Mouse (Mus musculus) hindbrain, embryonic 15.5 days (tissue): Measurements from ENCODE around the gene Zc3hav1. TPM values are rescaled to one million over a fixed set of nuclear protein-coding genes. Genes with fewer than 3 reads are reported as not detected.
"Not testable (repeated sequence)": the region's sequence is repeated elsewhere in the genome, so short reads cannot be mapped to it uniquely, and the experiment has no call there.

ENCODE experiments used
- ATAC-seq: fragments of 200-750 bp; cut with Nextera tagmentation; 2 replicates; pipeline ENCODE4 v1.8.0; 2017; ENCODE audit warnings: low read depth, moderate number of reproducible peaks, moderate TSS enrichment; ENCODE audit not compliant: low FRiP score
- H3K27ac ChIP-seq: fragments of 300-500 bp; sonication (generic); replicated peaks from 2 replicates; pipeline ENCODE4 v1.5.1; 2015; ENCODE audit warnings: mild to moderate bottlenecking, inconsistent platforms
- H3K27me3 ChIP-seq: fragments of 300-500 bp; sonication (generic); 2 replicates; pipeline ENCODE4 v1.6.1; 2015; ENCODE audit warnings: control low read depth, inconsistent platforms
- H3K36me3 ChIP-seq: fragments of 300-500 bp; sonication (generic); 2 replicates; pipeline ENCODE4 v1.6.1; 2015; ENCODE audit warnings: control low read depth, inconsistent platforms
- H3K4me1 ChIP-seq: fragments of 300-500 bp; sonication (generic); replicated peaks from 2 replicates; pipeline ENCODE4 v1.6.1; 2015; ENCODE audit warnings: control low read depth, inconsistent platforms
- H3K4me2 ChIP-seq: fragments of 300-500 bp; sonication (generic); 2 replicates; pipeline ENCODE4 v1.6.1; 2015; ENCODE audit warnings: moderate library complexity, mild to moderate bottlenecking, inconsistent platforms
- H3K4me3 ChIP-seq: fragments of 300-500 bp; sonication (generic); 2 replicates; pipeline ENCODE4 v1.5.1; 2015; ENCODE audit warnings: mild to moderate bottlenecking, inconsistent platforms
- H3K9ac ChIP-seq: fragments of 300-500 bp; sonication (generic); 2 replicates; pipeline ENCODE4 v1.6.1; 2015; ENCODE audit warnings: inconsistent platforms
- H3K9me3 ChIP-seq: fragments of 300-500 bp; sonication (generic); 2 replicates; pipeline ENCODE4 v1.6.1; 2016; ENCODE audit warnings: control low read depth, inconsistent platforms
- WGBS: fragments of 180-500 bp; shearing (Covaris S2); methylation state at CpG from one replicate; pipeline ENCODE4 v1.1.7; 2015; 5-methylcytosine and 5-hydroxymethylcytosine counted together
- polyA plus RNA-seq: library from polyadenylated mRNA; unstranded; fragments of >200 nt; fragmentation: Nextera tagmentation; extraction: Ambion mirVana; gene quantifications from 2 replicates; pipeline ENCODE4 v1.2.1, GENCODE M21; 2015

Zc3hav1 gene
- polyA plus RNA-seq, 1 experiment from 2014 or later, result 1.3 TPM

GRCm38 (mm10) chr6:38359044-38359735, 4.8 kb upstream of the Zc3hav1 start:
- H3K36me3 ChIP-seq, ATAC-seq, H3K9me3 ChIP-seq, H3K4me2 ChIP-seq, H3K27ac ChIP-seq, H3K4me3 ChIP-seq, H3K9ac ChIP-seq: not testable (repeated sequence)
- WGBS, result 89% methylated on average over 10 of the region's 11 CpGs
- H3K4me1 ChIP-seq, result peaks cover 15% of the 10 kb centered on the region
- peaks cover 24% of the 10 kb centered on the region for H3K27me3 ChIP-seq

DNA sequence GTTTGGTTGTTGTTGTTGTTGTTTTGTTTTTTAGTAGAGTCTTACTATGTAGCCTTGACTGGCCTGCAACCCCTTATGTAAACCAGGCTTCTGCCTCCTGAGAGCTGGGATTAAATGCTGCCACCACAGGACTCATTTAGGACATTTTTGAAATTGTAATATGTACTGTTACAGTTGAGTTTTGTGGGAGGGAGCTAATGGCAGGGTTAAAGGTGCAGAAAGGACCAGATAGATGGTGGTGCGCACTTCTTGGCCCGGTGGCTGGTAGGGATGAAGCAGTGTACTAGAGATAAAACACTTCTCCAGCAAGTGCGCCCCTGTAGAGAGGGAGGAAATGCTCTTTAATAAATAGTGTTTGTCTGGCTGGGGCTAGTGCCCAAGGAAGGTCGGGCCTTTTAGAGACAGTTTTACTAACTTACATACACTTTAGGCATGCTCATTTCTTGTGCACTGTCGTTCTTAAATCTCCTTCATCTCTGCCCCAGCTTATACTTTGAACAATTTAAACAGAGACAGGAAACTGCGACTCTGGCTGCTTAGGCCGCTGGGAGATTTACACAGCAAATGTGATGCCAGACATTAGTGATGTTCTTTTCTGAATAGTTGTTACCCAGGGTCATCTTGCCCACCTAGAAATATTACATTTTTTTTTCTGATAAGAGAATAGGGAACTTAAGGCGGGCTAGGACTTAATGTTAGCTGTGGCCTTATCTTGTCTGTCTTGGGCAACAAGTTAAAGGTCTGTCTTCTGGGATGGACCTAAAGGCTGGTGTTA, 4.0 kb upstream of the Zc3hav1 start:
- ATAC-seq, result no peak
- H3K27me3 ChIP-seq, result peaks cover 30% of the 10 kb centered on the region
- H3K9ac ChIP-seq, result no peak overlapping the region
- peaks cover 23% of the 10 kb centered on the region for H3K4me1 ChIP-seq
- H3K9me3 ChIP-seq, result no peaks in the 10 kb centered on the region
- WGBS, result 83% methylated on average over 8 of the region's 8 CpGs
- no peak overlapping the region for H3K27ac ChIP-seq
- H3K4me2 ChIP-seq, result no peak overlapping the region
- no peak overlapping the region for H3K4me3 ChIP-seq
- H3K36me3 ChIP-seq, result no peaks in the 10 kb centered on the region

DNA sequence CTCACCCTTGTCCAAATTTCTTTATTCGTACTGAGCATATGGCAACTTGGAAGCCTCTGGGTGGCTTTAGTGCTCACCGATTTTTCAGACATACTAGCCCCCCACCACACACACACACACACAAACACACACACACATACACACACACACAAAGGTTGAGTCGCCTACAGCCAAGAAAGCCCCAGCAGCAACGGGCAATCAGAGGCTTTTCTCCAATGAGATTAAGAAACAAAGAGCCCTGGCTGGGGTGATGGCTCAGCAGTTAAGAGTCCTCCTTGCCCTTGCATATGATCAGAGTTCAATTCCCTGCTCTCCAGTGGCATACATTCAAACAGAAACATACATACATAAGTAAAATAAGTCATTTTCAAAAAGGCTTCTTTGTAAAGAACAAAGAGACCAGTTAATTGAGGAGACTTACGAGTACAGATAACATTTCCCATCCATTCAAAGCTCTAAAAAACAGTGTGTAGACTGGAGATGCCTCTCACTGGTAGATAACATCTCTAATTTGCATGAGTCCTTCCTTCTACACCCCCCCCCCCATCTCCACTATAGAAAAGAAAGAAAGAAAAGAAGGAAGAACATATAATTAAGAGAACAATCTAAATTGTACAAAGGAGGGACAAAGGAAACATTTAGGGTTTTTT, 3.3 kb upstream of the Zc3hav1 start:
- H3K4me3 ChIP-seq, result no peak overlapping the region
- 46% methylated on average over 5 of the region's 5 CpGs for WGBS
- H3K4me2 ChIP-seq, result no peak overlapping the region
- H3K9ac ChIP-seq, result no peak overlapping the region
- no peaks in the 10 kb centered on the region for H3K36me3 ChIP-seq
- peaks cover 35% of the 10 kb centered on the region for H3K27me3 ChIP-seq
- ATAC-seq, result no peak
- H3K9me3 ChIP-seq, result no peaks in the 10 kb centered on the region
- H3K4me1 ChIP-seq, result peaks cover 27% of the 10 kb centered on the region
- no peak overlapping the region for H3K27ac ChIP-seq

GRCm38 (mm10) chr6:38356661-38357433, 2.4 kb upstream of the Zc3hav1 start:
- not testable (repeated sequence) for H3K27ac ChIP-seq, H3K4me3 ChIP-seq, H3K9me3 ChIP-seq, H3K9ac ChIP-seq, H3K36me3 ChIP-seq, H3K4me2 ChIP-seq, ATAC-seq
- Histone ChIP-seq H3K27me3 (peaks cover 44% of the 10 kb centered on the region), H3K4me1 (peaks cover 27% of the 10 kb centered on the region)
- 87% methylated on average over 15 of the region's 15 CpGs for WGBS

DNA sequence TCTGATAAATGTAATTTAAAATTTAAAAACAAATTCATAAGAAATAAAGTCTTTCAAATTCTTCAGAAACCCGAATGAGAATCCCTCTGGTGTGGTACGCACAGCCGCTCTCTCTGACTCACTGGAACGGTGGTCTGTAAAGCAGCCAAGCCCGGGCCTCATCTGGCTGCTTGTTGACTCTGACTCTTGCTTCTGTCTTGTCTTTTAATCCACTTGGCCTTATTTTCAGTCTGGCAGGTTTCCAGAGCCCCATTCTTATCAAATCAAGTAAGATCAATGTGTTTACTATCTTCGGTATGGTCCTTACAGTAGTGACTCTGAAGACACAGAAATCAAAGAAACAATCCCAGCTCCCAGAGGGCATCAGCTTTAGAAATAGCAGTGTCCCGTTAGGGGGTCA, 1.5 kb upstream of the Zc3hav1 start:
- Histone ChIP-seq H3K9ac (no peak overlapping the region), H3K4me3 (no peak overlapping the region), H3K4me2 (no peak overlapping the region), H3K27me3 (peaks cover 51% of the 10 kb centered on the region), H3K4me1 (peaks cover 27% of the 10 kb centered on the region), H3K27ac (no peak overlapping the region), H3K36me3 (no peaks in the 10 kb centered on the region), H3K9me3 (no peaks in the 10 kb centered on the region)
- 15% methylated on average over 7 of the region's 7 CpGs for WGBS
- ATAC-seq, result no peak

GRCm38 (mm10) chr6:38355354-38355823, 986 bp upstream of the Zc3hav1 start:
- H3K4me1 ChIP-seq, result peaks cover 27% of the 10 kb centered on the region
- 4% methylated on average over 8 of the region's 8 CpGs for WGBS
- H3K4me2 ChIP-seq, result peak overlapping the region; percentile 59
- ATAC-seq, result no peak
- no peak overlapping the region for H3K9ac ChIP-seq
- H3K36me3 ChIP-seq, result no peaks in the 10 kb centered on the region
- H3K4me3 ChIP-seq, result peak overlapping the region; percentile 44
- peaks cover 51% of the 10 kb centered on the region for H3K27me3 ChIP-seq
- H3K9me3 ChIP-seq, result no peaks in the 10 kb centered on the region
- H3K27ac ChIP-seq, result no peak overlapping the region

DNA sequence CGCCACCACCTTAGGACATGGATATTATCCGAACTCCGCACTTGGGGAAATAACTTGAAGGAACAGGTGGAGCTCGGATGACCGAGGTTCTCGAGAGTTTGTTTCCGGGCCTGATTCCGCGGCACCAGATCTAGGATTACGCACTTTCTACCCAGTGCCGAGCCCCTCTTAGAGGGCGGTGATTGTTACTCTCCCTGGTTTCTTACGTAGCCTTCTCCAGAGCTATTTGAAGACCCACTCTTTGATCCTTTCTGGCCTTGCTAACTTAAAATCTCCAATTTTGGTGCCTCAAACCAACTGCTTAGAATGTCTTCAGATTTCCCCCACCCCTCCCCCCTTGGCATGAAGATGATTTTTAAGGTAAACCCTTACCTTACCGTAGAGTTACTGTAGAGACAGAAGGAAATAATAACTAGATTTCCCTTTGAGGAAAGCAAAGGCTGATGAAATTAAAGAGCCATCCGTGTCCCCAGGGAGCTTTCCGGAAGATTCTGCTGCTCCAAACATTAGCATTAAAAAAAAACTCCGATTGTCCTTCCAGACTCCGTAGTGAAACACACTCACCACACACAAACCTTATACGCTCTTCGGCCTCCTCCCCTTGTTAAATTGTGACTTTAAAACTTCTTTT, 435 bp upstream of the Zc3hav1 start:
- Histone ChIP-seq H3K9me3 (no peaks in the 10 kb centered on the region), H3K4me1 (peaks cover 27% of the 10 kb centered on the region), H3K27me3 (peaks cover 54% of the 10 kb centered on the region), H3K36me3 (no peaks in the 10 kb centered on the region), H3K27ac (no peak overlapping the region), H3K9ac (no peak overlapping the region), H3K4me2 (peak overlapping the region; percentile 59), H3K4me3 (peak overlapping the region; percentile 44)
- ATAC-seq, result no peak
- WGBS, result 2% methylated on average over 20 of the region's 20 CpGs

DNA sequence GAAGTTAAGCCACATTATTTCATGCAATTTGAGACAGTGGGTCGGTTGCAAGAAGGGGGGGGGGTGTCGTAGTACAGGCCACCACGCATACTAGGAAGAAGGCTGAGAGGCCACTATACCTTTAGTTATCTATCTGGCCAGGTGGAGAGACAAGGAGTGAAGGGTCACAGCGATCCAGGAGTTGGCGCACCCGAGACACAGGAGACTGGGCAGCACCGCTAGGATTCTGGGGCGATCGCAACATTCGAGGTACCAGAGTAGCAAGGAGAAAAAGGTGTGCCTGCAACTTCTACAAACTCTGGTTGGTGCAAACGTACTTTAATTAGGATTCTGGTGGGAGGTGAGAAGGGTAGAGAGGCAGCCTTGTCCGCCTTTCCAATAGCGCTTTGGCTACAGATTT, 1.2 kb downstream of the Zc3hav1 start:
- ATAC-seq, result no peak
- Histone ChIP-seq H3K27ac (no peak overlapping the region), H3K9me3 (no peaks in the 10 kb centered on the region), H3K27me3 (peaks cover 56% of the 10 kb centered on the region), H3K36me3 (no peaks in the 10 kb centered on the region), H3K4me3 (peak overlapping the region; percentile 44; the same call in 1 of the 2 replicates), H3K4me1 (peaks cover 27% of the 10 kb centered on the region), H3K4me2 (peak overlapping the region; percentile 59), H3K9ac (no peak overlapping the region)
- WGBS, result 8% methylated on average over 13 of the region's 13 CpGs

DNA sequence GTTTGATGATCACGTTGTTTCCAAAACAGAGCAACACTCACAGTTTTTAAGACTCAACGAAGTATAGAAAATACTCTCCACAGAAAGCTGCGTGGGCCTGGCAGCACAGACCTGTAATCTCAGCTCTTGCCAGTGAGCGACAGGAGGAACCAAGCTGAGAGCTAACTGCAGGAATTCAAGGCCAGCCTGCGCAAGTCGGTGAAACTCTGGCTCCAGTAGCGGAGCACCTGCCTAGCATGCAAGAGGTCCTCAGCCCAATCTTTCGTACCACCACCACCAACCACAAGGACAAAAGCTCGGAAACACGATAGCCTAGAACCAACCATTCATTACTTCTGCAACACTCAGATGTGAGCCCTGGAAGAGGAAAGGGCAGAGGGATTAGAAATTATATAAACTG, 2.0 kb downstream of the Zc3hav1 start:
- Histone ChIP-seq H3K9ac (no peak overlapping the region), H3K4me3 (no peak overlapping the region), H3K4me2 (no peak overlapping the region), H3K27me3 (peaks cover 56% of the 10 kb centered on the region), H3K36me3 (no peaks in the 10 kb centered on the region), H3K9me3 (no peaks in the 10 kb centered on the region), H3K4me1 (peaks cover 27% of the 10 kb centered on the region), H3K27ac (no peak overlapping the region)
- ATAC-seq, result no peak
- WGBS, result 11% methylated on average over 10 of the region's 10 CpGs

DNA sequence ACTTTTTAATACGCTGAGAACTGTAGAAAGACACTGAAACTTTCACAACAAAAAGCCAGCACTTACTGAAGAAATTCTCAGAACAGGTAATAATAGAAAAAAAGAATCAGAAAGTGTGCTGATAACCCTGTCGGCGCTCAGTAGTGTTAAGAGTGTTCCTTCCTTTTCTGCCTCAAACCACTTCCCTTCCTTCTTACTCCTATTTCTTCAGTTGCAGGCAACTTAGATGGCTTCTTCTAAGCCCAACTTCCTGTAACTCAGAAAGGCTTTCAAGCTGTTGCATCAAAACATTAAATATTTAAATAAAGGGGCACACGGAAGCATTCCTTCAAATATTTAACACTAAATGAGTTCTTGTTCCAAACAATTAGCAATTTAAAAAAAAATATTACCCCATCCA, 2.5 kb downstream of the Zc3hav1 start:
- ATAC-seq, result no peak
- Histone ChIP-seq H3K4me1 (peaks cover 27% of the 10 kb centered on the region), H3K9ac (no peak overlapping the region), H3K36me3 (no peaks in the 10 kb centered on the region), H3K27me3 (peaks cover 53% of the 10 kb centered on the region), H3K4me3 (no peak overlapping the region), H3K9me3 (no peaks in the 10 kb centered on the region), H3K27ac (no peak overlapping the region), H3K4me2 (no peak overlapping the region)
- WGBS, result 63% methylated on average over 4 of the region's 4 CpGs

DNA sequence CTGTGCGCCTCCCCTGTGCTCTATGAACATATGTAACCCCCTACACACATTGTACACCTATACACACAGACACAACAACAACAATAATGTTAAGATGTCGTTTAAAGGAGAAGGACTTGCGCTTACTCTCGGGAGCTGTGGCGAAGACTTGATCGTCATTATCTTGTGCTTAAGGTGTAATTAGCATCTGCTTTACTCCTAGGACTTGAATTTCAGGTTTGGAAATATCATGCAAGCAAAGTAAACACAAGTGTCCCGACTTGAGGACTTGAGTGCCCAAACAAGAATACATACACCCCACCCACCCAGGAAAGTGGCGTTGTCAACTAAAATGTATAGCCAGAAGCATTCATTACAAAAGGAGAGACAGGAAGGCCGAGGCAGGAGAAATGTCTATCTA, 4.6 kb downstream of the Zc3hav1 start:
- Histone ChIP-seq H3K9me3 (no peaks in the 10 kb centered on the region), H3K4me1 (peaks cover 18% of the 10 kb centered on the region), H3K36me3 (no peaks in the 10 kb centered on the region), H3K9ac (no peak overlapping the region), H3K27ac (no peak overlapping the region), H3K27me3 (peaks cover 36% of the 10 kb centered on the region), H3K4me2 (no peak overlapping the region), H3K4me3 (no peak overlapping the region)
- ATAC-seq, result no peak
- 81% methylated on average over 9 of the region's 9 CpGs for WGBS
